Mouse (Mus musculus): ENCODE measurements around the gene Daxx.

GRCm38 (mm10) chr17:33926207-33926932 is 17.2 kb downstream of the Daxx start:
- TF ChIP-seq CTCF (IDR thresholded peaks at IDR 0.05; ENCODE audit: borderline replicate concordance, control insufficient read depth, extremely low read depth, insufficient read depth, low read length, poor library complexity) (no peak), POLR2A (IDR thresholded peaks at IDR 0.05; ENCODE audit: control insufficient read depth, extremely low read depth, insufficient read depth, low read length, poor library complexity) (no peak)

All from thymus, adult 2 months (tissue).